Mouse (Mus musculus) forebrain, embryonic 14.5 days (tissue): ENCODE measurements around the gene Ccdc162. TPM values are rescaled to one million over a fixed set of nuclear protein-coding genes. Genes with fewer than 3 reads are reported as not detected.

Source experiments
- ATAC-seq: fragments of 200-750 bp; cut with Nextera tagmentation; 2 replicates; pipeline ENCODE4 v1.8.0; 2017; ENCODE audit warnings: mild to moderate bottlenecking, moderate library complexity
- DNase-seq: peaks from one replicate; pipeline ENCODE4 v3.0.0-alpha.2; 2015; ENCODE audit warnings: low spot score
- H3K27ac ChIP-seq: fragments of 300-500 bp; sonication (generic); 2 replicates; pipeline ENCODE4 v1.5.1; 2014; ENCODE audit warnings: low read depth, mild to moderate bottlenecking, control low read depth, low read length, moderate library complexity
- H3K27me3 ChIP-seq: fragments of 300-500 bp; sonication (generic); replicated peaks from 2 replicates; pipeline ENCODE4 v1.6.1; 2014; ENCODE audit warnings: low read length, control low read depth, mixed read lengths; ENCODE audit not compliant: control insufficient read depth, insufficient read depth
- H3K36me3 ChIP-seq: fragments of 300-500 bp; sonication (generic); 2 replicates; pipeline ENCODE4 v1.6.1; 2014; ENCODE audit warnings: low read length, control low read depth; ENCODE audit not compliant: control insufficient read depth, insufficient read depth
- H3K4me1 ChIP-seq: fragments of 300-500 bp; sonication (generic); 2 replicates; pipeline ENCODE4 v1.6.1; 2014; ENCODE audit warnings: antibody characterized with exemption, low read length, control low read depth; ENCODE audit not compliant: control insufficient read depth, insufficient read depth
- H3K4me2 ChIP-seq: fragments of 300-500 bp; sonication (generic); 2 replicates; pipeline ENCODE4 v1.6.1; 2014; ENCODE audit warnings: mild to moderate bottlenecking, control low read depth, low read length
- H3K4me3 ChIP-seq: fragments of 300-500 bp; sonication (generic); 2 replicates; pipeline ENCODE4 v1.5.1; 2014; ENCODE audit warnings: low read depth, low read length, control low read depth
- H3K9ac ChIP-seq: fragments of 300-500 bp; sonication (generic); 2 replicates; pipeline ENCODE4 v1.6.1; 2014; ENCODE audit warnings: mild to moderate bottlenecking, low read length, control low read depth, moderate library complexity
- H3K9me3 ChIP-seq: fragments of 300-500 bp; sonication (generic); replicated peaks from 2 replicates; pipeline ENCODE4 v1.6.1; 2016; ENCODE audit warnings: low read length, control low read depth, mixed read lengths; ENCODE audit not compliant: control insufficient read depth
- WGBS: fragments of 180-500 bp; shearing (Covaris S2); extraction: QIAGEN DNeasy Blood & Tissue Kit; methylation state at CpG from one replicate; pipeline ENCODE4 v1.1.7; 2014; 5-methylcytosine and 5-hydroxymethylcytosine counted together
- polyA plus RNA-seq: library from polyadenylated mRNA; unstranded; fragments of >200 nt; fragmentation: Nextera tagmentation; extraction: Ambion mirVana; gene quantifications from 2 replicates; pipeline ENCODE4 v1.2.1, GENCODE M21; 2014

The Ccdc162 gene
- polyA plus RNA-seq, 1 experiment from 2014 or later = 0.66 TPM

- Histone ChIP-seq H3K27ac (no peak overlapping the region), H3K27me3 (no peaks in the 10 kb centered on the region), H3K4me1 (peaks cover 2% of the 10 kb centered on the region; the same call in 1 of the 2 replicates), H3K4me3 (no peak overlapping the region), H3K36me3 (no peaks in the 10 kb centered on the region), H3K9ac (no peak overlapping the region), H3K4me2 (no peak overlapping the region), H3K9me3 (no peaks in the 10 kb centered on the region)
- ATAC-seq (no peak), DNase-seq (no peak)
- WGBS = 77% methylated on average over 9 of the region's 9 CpGs
Observed at GRCm38 (mm10) chr10:41719587-41719986, 3.2 kb upstream of the Ccdc162 start.

- H3K27ac ChIP-seq = no peak overlapping the region
- H3K27me3 ChIP-seq = no peaks in the 10 kb centered on the region
- no peak overlapping the region for H3K4me2 ChIP-seq
- H3K36me3 ChIP-seq = no peaks in the 10 kb centered on the region
- H3K4me3 ChIP-seq = no peak overlapping the region
- no peak for DNase-seq
- H3K4me1 ChIP-seq = peaks cover 2% of the 10 kb centered on the region; the same call in 1 of the 2 replicates
- 85% methylated on average over 14 of the region's 14 CpGs for WGBS
- no peak overlapping the region for H3K9ac ChIP-seq
- H3K9me3 ChIP-seq = no peaks in the 10 kb centered on the region
- no peak for ATAC-seq
Observed at GRCm38 (mm10) chr10:41715557-41715956, 877 bp downstream of the Ccdc162 start.

- 55% methylated on average over 7 of the region's 7 CpGs for WGBS
- no peaks in the 10 kb centered on the region for H3K27me3 ChIP-seq
- no peak for ATAC-seq
- no peak overlapping the region for H3K27ac ChIP-seq
- no peaks in the 10 kb centered on the region for H3K36me3 ChIP-seq
- H3K4me1 ChIP-seq = peaks cover 2% of the 10 kb centered on the region; the same call in 1 of the 2 replicates
- H3K9me3 ChIP-seq = no peaks in the 10 kb centered on the region
- no peak for DNase-seq
- H3K4me3 ChIP-seq = no peak overlapping the region
- H3K9ac ChIP-seq = no peak overlapping the region
- no peak overlapping the region for H3K4me2 ChIP-seq
Observed at GRCm38 (mm10) chr10:41711467-41711866, 5.0 kb downstream of the Ccdc162 start.

GRCm38 (mm10) chr10:41710773-41711172 is 5.7 kb downstream of the Ccdc162 start:
- DNase-seq (no peak), ATAC-seq (no peak)
- Histone ChIP-seq H3K9ac (no peak overlapping the region), H3K36me3 (no peaks in the 10 kb centered on the region), H3K27me3 (no peaks in the 10 kb centered on the region), H3K27ac (no peak overlapping the region), H3K4me3 (no peak overlapping the region), H3K9me3 (no peaks in the 10 kb centered on the region), H3K4me2 (no peak overlapping the region), H3K4me1 (no peaks in the 10 kb centered on the region)
- WGBS = 84% methylated on average over 8 of the region's 8 CpGs

GRCm38 (mm10) chr10:41709341-41709740 is 7.1 kb downstream of the Ccdc162 start:
- no peak for ATAC-seq

GRCm38 (mm10) chr10:41699669-41700068 is 16.8 kb downstream of the Ccdc162 start:
- no peak for ATAC-seq
- no peak for DNase-seq
- Histone ChIP-seq H3K27me3 (no peaks in the 10 kb centered on the region), H3K27ac (no peak overlapping the region), H3K4me2 (no peak overlapping the region), H3K4me1 (no peaks in the 10 kb centered on the region), H3K9ac (no peak overlapping the region), H3K36me3 (no peaks in the 10 kb centered on the region), H3K4me3 (no peak overlapping the region), H3K9me3 (no peaks in the 10 kb centered on the region)
- 91% methylated on average over 5 of the region's 5 CpGs for WGBS

More at GRCm38 (mm10) chr10:41709341-41709740, 7.1 kb downstream of the Ccdc162 start:
- 97% methylated on average over 8 of the region's 8 CpGs for WGBS
- Histone ChIP-seq H3K36me3 (no peaks in the 10 kb centered on the region), H3K9me3 (no peaks in the 10 kb centered on the region), H3K4me2 (no peak overlapping the region), H3K27ac (no peak overlapping the region), H3K27me3 (no peaks in the 10 kb centered on the region), H3K4me3 (no peak overlapping the region), H3K9ac (no peak overlapping the region), H3K4me1 (no peaks in the 10 kb centered on the region)
- DNase-seq = no peak

GRCm38 (mm10) chr10:41697040-41697439 is 19.4 kb downstream of the Ccdc162 start:
- H3K9me3 ChIP-seq = no peaks in the 10 kb centered on the region
- H3K36me3 ChIP-seq = no peaks in the 10 kb centered on the region
- H3K4me3 ChIP-seq = no peak overlapping the region
- no peak overlapping the region for H3K9ac ChIP-seq
- WGBS = 90% methylated on average over 11 of the region's 11 CpGs
- no peaks in the 10 kb centered on the region for H3K4me1 ChIP-seq
- DNase-seq (no peak), ATAC-seq (no peak)
- no peak overlapping the region for H3K4me2 ChIP-seq
- H3K27me3 ChIP-seq = no peaks in the 10 kb centered on the region
- H3K27ac ChIP-seq = no peak overlapping the region

- Histone ChIP-seq H3K27ac (no peak overlapping the region), H3K4me1 (no peaks in the 10 kb centered on the region), H3K36me3 (no peaks in the 10 kb centered on the region), H3K9ac (no peak overlapping the region), H3K4me2 (no peak overlapping the region), H3K4me3 (no peak overlapping the region), H3K9me3 (no peaks in the 10 kb centered on the region), H3K27me3 (no peaks in the 10 kb centered on the region)
- 74% methylated on average over 4 of the region's 4 CpGs for WGBS
- ATAC-seq = no peak
- no peak for DNase-seq
Observed at GRCm38 (mm10) chr10:41690978-41691377, 25.5 kb downstream of the Ccdc162 start.

GRCm38 (mm10) chr10:41689941-41690887 is 26.2 kb downstream of the Ccdc162 start:
- WGBS = 18% methylated on average over 24 of the region's 24 CpGs
- Histone ChIP-seq H3K4me1 (no peaks in the 10 kb centered on the region), H3K4me3 (peak overlapping the region; percentile 40), H3K9me3 (no peaks in the 10 kb centered on the region), H3K27me3 (no peaks in the 10 kb centered on the region), H3K4me2 (peak overlapping the region; percentile 69), H3K36me3 (no peaks in the 10 kb centered on the region), H3K27ac (no peak overlapping the region), H3K9ac (peak overlapping the region; percentile 59)
- peak; percentile 58; the same call in 1 of the 2 replicates for ATAC-seq
- peak; percentile 82 for DNase-seq
